Mouse (Mus musculus) cerebellum, postnatal 4 days (tissue): ENCODE measurements at regions not wholly inside any gene's neighbourhood (a gene's known extent, or its start where the extent isn't known, plus 50 kb on each side); places are given as distances from the start of the nearest gene placed in this dataset.

ENCODE experiments used
- DNase-seq, 2 experiments: peaks; one replicate each; pipeline ENCODE4 v3.0.0; 2022; ENCODE audit warnings: low spot score in 2 of 2, mixed read lengths in 1 of 2

- DNase-seq = no peak
Measured at GRCm38 (mm10) chr6:93488441-93488955, 545.2 kb upstream of the Adamts9 start.

GRCm38 (mm10) chr6:93478521-93478920, 535.2 kb upstream of the Adamts9 start:
- no peak for DNase-seq

DNA sequence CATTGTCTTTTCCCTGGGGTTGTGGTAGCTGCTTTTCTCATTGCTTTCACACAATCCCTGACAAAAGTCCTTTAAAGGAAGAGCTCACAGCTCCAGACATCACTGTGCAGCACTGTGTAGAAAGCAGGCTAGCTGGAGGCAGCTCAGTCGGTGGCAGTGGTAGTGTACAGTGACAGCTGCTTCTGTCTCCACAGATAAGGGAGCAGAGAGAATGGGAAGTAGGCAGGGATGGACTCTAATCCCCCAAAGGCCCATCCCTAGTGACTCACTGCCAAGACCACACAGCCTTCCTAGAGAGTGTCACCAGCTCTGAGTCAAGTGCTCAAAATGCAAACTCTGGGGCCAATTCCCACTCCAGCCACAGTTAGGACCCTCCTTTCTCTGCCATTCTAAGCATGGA, 531.7 kb upstream of the Adamts9 start:
- DNase-seq = no peak

- no peak for DNase-seq
Measured at GRCm38 (mm10) chr6:93467867-93468266, 524.6 kb upstream of the Adamts9 start.

- DNase-seq = no peak
Measured at GRCm38 (mm10) chr6:93462861-93463260, 519.6 kb upstream of the Adamts9 start.

GRCm38 (mm10) chr6:93461374-93461773, 518.1 kb upstream of the Adamts9 start:
- DNase-seq = no peak

GRCm38 (mm10) chr6:93457613-93458012, 514.3 kb upstream of the Adamts9 start:
- DNase-seq = no peak

GRCm38 (mm10) chr6:93456383-93457033, 513.2 kb upstream of the Adamts9 start:
- no peak for DNase-seq

DNA sequence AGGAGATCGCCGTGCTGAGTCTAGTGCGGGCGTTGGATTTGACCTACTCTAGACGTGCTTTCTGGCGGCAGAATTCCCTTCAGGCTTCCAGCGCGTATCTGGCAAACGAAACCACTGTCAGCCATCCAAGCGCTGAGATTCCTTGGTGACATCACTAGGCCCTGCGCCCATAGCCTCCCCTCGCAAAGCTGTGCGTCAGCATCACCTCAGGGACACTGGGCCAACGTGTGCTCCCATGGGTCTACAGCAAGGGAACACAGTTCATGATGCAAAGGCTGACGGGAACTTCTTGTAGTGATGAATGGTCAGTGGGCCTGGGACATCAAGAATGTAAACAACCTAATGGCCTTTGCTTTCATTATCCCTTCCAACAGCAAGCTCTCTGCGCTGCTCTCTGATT, 502.3 kb upstream of the Adamts9 start:
- no peak for DNase-seq

GRCm38 (mm10) chr6:93445124-93445523, 501.8 kb upstream of the Adamts9 start:
- peak in 1 of 2 experiments; percentile 11 for DNase-seq

DNA sequence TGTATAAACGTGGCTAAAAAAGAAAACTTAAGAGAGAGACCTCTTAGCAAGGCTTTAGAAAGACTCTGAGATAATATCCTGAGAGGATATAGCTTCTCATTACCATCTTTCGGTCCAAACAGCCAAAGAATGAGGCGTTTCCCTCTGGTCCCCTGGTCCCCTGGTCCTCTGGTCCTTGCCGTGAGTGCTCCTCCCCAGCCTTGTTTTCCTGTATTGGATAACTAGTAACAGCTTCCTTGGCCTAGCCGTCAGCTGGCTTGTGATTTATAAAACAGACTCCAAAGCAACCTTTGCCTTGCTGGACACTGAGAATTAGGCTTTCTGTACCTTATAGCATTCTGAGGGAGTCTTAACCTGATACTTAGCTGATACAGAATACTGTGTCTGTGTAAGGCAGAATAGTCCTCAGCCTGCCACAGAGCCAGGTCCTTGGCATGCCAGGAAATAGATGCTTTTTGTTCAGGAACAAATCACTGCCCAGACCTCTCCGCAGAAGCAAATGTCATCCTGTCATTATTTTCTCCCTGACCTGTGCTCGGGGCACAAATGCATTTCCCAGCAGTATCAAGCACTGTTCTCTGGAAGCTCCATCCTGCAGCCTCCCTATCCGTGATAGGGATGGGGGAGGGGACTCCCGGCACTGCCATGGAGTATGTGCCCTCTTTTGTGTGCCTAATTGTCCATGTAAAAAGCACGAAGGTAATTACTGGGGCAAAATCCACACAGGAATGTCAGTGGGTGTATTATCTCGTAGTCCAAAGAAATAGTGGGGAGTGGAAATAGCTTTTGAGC, 500.7 kb upstream of the Adamts9 start:
- peak in 1 of 2 experiments; percentile 2 for DNase-seq

GRCm38 (mm10) chr6:93433446-93433845, 490.2 kb upstream of the Adamts9 start:
- no peak for DNase-seq

DNA sequence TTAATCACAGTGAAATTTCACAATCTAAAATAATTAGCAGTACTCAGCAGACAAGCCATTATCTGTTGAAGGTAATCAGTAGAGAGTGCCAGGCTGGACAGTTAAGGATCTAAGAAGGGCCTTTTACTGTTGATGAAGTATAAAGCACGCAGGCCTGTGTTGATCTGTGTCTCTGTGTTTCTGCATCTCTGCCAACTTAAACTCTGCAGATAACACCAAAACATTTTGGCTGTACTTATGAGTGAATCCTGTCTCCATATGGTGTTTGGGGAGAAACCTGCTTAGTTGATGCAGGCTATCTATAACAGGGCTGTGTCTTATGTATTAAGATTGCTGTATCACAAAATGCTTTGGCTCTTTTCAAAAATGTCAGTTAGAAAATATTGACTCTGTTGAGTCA, 482.8 kb upstream of the Adamts9 start:
- DNase-seq = no peak

- no peak for DNase-seq
Measured at GRCm38 (mm10) chr6:93422906-93423305, 479.6 kb upstream of the Adamts9 start.

DNA sequence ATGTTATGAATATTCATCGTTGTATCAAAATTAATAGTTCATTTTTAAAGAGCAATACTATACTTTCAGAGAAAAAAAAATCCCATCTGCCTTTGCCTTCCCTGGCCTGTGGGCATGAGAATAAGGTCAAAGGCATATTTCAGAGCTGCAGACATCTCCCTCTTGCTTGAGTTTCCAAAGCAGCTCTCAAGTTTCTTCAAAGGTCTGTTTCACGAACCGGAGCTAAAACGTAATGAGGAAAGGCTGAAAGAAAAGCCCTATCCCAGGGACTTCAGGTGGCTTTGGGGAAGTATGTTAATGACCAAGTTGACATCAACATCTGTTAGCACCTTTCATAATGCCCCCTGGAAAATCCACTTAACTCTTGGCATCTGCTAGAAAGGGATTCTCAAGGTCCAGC, 479.0 kb upstream of the Adamts9 start:
- DNase-seq = no peak

- no peak for DNase-seq
Measured at GRCm38 (mm10) chr6:93417625-93418024, 474.3 kb upstream of the Adamts9 start.

GRCm38 (mm10) chr6:93416006-93416405, 472.7 kb upstream of the Adamts9 start:
- DNase-seq = no peak

DNA sequence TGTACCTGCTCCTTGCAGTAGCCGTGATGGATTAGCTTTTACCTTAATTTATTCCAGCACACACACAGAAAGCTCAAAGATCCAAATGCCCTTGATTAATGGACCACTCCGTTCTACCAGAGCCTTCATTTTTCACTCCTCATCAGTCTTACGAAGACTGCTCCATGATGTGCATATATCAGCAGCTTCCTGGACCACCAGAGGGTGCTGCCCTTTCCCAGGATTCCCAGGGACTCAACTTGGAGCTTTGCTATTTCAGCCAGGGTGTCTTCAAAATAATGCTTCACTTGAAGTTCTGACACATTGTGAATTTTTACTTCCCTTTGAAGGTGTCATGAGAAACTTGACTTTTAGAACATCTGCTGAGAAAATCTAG, 467.8 kb upstream of the Adamts9 start:
- DNase-seq = no peak

DNA sequence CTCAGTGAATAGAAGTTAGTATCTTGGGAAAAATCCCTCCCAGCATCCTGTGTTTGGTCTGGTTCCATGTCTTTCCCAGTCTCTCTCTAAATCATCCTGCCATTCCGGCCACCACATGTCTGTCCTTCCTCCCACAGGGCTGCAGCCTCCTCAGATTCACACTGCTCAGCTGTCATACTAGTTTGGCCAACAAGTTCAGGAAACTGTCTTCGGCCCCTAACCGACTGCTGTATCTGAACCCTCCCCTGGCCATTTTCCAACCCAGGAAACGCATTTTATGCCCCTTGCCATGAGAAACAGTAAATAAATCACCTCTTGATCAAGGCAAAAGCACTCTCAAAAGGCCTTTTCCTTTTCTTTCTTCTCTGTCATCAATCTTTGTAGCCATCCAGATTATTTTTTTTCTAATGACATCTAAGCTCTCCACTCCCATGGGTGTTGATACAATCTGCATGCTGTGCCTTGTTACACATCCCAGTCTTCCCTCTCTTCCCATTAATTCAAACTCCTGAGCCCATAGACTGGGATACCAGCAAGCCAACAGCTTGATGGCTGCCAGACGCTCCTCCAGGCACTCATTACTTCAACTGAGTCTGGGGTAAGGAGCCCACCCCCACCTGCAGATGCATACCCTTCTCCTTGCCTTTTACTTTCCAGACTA, 467.3 kb upstream of the Adamts9 start:
- DNase-seq = no peak

DNA sequence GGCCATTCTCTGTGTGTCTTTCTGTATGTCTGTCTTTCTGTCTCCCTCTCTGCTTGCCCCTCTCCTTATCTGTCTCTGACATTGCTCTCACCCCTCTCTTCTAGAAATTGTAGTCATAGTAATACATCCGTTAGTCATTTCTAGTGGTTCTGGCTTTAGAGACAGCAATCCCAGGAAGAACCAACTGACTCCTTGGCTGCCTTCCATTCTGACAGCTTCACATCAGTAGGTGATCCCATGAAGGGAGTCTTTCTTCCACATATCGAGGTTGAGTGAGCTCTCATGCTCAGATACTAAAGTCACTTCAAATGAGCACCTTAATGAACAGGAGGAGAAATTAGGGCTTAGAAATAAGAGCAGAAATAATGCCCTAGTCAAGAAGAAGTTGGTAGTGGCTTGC, 455.3 kb upstream of the Adamts9 start:
- no peak for DNase-seq

- no peak for DNase-seq
Measured at GRCm38 (mm10) chr6:93397074-93397473, 453.8 kb upstream of the Adamts9 start.

DNA sequence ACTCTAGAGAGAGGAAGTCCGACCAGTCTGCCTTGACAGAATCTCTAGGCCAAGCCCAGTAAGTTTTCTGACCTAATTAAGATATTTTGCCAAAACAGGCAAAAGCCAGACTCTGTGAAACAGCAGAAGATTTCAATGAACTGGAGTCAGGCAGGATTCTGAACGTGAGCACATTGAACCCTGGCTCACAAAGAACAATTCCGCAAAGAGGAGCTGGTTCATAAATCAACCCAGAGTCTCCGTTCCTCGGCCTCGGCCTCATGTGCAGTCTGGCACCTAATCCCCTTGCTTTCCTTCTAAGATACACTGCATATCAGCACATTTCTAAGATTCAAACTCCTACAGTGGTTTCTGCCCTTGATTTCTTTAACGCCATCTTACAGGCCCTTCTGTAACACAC, 452.7 kb upstream of the Adamts9 start:
- DNase-seq = no peak

GRCm38 (mm10) chr6:93395296-93395695, 452.0 kb upstream of the Adamts9 start:
- no peak for DNase-seq
